Mouse (Mus musculus): Measurements from ENCODE around the gene Gm49380. TPM values are rescaled to one million over a fixed set of nuclear protein-coding genes. Genes with fewer than 3 reads are reported as not detected.

Gm49380 gene
- polyA plus RNA-seq, 1 experiment from 2014 or later = 0.14 TPM

DNA sequence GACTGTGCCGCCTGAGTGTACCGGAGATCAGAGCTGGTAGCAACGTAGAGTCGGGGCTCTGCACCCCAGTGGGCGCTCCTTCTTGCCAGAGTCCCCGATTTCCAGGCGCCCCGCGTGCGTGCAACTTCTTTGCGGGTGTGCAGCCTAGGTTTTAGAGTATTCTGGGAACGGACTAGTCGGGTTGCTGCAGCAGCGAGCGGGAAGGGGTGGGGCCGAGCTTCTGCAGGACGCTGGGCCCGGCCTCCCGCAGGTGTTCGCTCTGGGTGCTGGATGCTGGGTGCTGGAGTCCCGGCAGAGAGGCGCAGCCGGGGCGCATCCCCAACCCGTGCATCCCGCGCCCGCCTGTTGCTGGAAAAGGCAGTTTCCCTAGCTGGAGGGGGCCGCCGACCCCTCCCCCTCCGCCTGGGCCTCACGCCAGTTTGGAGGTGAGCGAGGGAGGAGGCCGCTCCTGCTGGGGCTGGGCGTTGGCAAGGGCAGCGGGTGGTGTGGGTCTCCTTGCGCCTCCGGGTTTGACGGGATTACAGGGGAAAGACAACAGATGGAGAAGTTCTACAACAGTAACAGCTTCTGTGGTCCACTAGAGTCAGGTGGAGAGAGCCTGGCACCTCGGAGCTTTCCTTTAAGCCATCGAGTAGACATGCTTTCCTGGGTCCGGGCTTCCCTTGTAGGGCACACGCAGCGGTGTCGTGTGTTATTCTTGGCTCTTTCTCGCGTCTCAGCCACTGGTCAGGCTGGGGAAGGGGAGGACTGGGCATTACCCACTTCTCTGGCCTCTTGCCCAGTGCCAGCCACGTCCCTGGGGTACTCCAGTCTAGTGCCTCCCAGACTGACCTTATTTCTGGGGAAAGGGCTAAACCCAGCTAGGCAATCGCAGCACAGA lies 21.8 kb upstream of the Gm49380 start:
- peaks cover 36% of the 10 kb centered on the region for H3K4me1 ChIP-seq (ENCODE audit: control insufficient read depth, insufficient read depth, low read depth, low read length)
- peaks cover 28% of the 10 kb centered on the region for H3K27me3 ChIP-seq (replicated peaks; ENCODE audit: control insufficient read depth, insufficient read depth, low read length)

DNA sequence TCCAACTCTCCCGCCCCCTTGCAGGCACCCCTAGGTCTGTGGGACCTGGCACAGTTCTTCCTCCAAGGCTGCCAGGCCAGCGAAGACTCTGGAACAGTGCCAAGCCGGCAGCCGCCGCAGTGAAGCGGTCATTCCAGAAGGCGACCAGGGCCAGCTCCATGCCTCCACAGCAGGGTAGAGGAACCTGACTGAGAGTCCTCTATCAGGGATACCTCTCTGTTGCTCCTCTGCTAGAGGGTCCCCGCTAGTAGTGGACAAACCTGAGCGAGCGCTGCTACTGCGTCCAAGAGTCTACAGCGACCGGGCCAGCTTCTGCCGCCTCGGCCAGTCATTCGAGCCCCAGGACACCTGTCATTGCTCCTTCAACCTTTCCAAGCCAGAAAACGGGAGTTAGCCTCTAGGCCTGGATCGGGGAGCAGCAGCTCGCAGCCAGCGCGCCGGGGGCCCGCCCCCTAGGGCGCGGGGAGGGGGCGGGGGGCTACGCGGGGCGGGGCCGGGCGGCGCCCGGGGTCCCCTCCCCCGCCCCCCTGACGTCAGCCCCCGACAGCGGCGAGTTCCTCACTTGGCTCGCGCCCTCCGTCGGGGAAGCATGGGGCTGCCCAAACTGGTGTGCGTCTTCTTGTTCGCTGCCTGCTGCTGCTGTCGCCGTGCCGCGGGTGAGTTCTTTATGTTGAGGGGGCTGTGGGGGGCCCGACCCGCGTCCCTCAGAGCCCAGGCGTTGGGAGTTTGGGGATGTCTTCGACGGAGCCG lies 21.0 kb upstream of the Gm49380 start, which contains the start of gene Mcam:
TSS of gene Mcam (plus strand) at position 369 of the 750 bp plus-strand sequence.
- H3K9ac ChIP-seq (ENCODE audit: low read depth, low read length) = peak within 1 kb of the TSS; percentile 61
- H3K9me3 ChIP-seq (ENCODE audit: control insufficient read depth, low read length) = no peaks in the 10 kb centered on the region
- peak within 1 kb of the TSS; percentile 47 for H3K4me3 ChIP-seq (ENCODE audit: low read length)
- no peaks in the 10 kb centered on the region for H3K36me3 ChIP-seq (ENCODE audit: control insufficient read depth, insufficient read depth, low read length)
- peak; percentile 30 for ATAC-seq
- H3K4me2 ChIP-seq (ENCODE audit: low read length) = peak within 1 kb of the TSS; percentile 88
- WGBS = under 1% methylated on average over 52 of the region's 55 CpGs
- H3K27ac ChIP-seq (ENCODE audit: low read depth, low read length) = peak within 1 kb of the TSS; percentile 57
- H3K27me3 ChIP-seq (replicated peaks; ENCODE audit: control insufficient read depth, insufficient read depth, low read length) = peaks cover 28% of the 10 kb centered on the region
- H3K4me1 ChIP-seq (ENCODE audit: control insufficient read depth, insufficient read depth, low read depth, low read length) = peaks cover 39% of the 10 kb centered on the region

More for the DNA sequence above, 21.8 kb upstream of the Gm49380 start:
- H3K9ac ChIP-seq (ENCODE audit: low read depth, low read length) = peak overlapping the region; percentile 61
- H3K27ac ChIP-seq (ENCODE audit: low read depth, low read length) = peak overlapping the region; percentile 46
- H3K36me3 ChIP-seq (ENCODE audit: control insufficient read depth, insufficient read depth, low read length) = no peaks in the 10 kb centered on the region
- ATAC-seq = peak; percentile 18
- H3K4me2 ChIP-seq (ENCODE audit: low read length) = peak overlapping the region; percentile 88
- H3K9me3 ChIP-seq (ENCODE audit: control insufficient read depth, low read length) = no peaks in the 10 kb centered on the region
- 2% methylated on average over 35 of the region's 49 CpGs for WGBS
- peak overlapping the region; percentile 47 for H3K4me3 ChIP-seq (ENCODE audit: low read length)

DNA sequence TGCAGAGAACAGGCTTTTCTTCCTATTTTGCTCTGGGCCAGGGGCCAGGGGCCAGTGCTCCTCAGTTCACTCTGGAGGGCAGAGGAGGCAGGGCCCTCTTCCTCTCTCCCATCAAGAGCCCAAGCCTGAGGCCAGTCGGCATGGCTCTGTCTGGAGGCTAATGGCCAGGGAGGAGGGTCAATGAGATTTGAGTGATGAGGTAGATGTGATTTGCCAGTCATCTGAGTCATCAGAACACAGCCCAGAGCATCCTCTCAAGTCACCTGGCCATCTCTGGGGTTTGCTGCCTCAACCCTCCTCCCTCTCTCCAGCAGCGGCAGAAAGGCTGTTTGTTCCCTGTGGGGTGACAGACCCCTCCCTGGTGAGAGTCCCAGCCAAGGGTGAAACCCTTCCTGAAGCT lies 20.0 kb upstream of the Gm49380 start:
- Histone ChIP-seq H3K4me3 (ENCODE audit: low read length) (no peak overlapping the region), H3K27ac (ENCODE audit: low read depth, low read length) (no peak overlapping the region), H3K4me1 (ENCODE audit: control insufficient read depth, insufficient read depth, low read depth, low read length) (peaks cover 39% of the 10 kb centered on the region), H3K9ac (ENCODE audit: low read depth, low read length) (no peak overlapping the region), H3K4me2 (ENCODE audit: low read length) (no peak overlapping the region; the same call in 1 of the 2 replicates), H3K27me3 (replicated peaks; ENCODE audit: control insufficient read depth, insufficient read depth, low read length) (peaks cover 28% of the 10 kb centered on the region), H3K36me3 (ENCODE audit: control insufficient read depth, insufficient read depth, low read length) (no peaks in the 10 kb centered on the region), H3K9me3 (ENCODE audit: control insufficient read depth, low read length) (no peaks in the 10 kb centered on the region)
- no peak for ATAC-seq
- 15% methylated on average over 2 of the region's 2 CpGs for WGBS

DNA sequence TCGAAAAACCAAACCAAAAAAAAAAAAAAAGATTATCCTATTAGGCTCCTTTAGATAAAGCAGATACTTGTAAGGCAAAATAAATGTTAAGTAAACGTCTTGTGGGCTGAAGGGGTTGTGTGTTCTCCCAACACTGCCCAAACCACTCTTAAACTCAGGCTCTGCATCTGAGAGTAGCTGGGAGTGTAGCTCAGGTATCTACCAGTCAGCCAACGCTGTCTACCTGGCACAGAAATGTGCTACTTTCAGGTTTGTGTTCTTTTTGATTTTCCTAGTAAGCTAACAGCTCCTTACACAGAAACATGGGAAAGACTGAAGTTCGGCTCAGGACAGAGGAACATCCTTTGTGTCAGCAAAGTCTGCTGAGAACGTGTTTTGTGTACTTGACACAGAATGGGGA lies 18.9 kb upstream of the Gm49380 start:
- Histone ChIP-seq H3K36me3 (ENCODE audit: control insufficient read depth, insufficient read depth, low read length) (no peaks in the 10 kb centered on the region), H3K4me2 (ENCODE audit: low read length) (no peak overlapping the region), H3K9ac (ENCODE audit: low read depth, low read length) (no peak overlapping the region), H3K4me3 (ENCODE audit: low read length) (no peak overlapping the region), H3K4me1 (ENCODE audit: control insufficient read depth, insufficient read depth, low read depth, low read length) (peaks cover 39% of the 10 kb centered on the region), H3K27ac (ENCODE audit: low read depth, low read length) (no peak overlapping the region), H3K27me3 (replicated peaks; ENCODE audit: control insufficient read depth, insufficient read depth, low read length) (peaks cover 28% of the 10 kb centered on the region), H3K9me3 (ENCODE audit: control insufficient read depth, low read length) (no peaks in the 10 kb centered on the region)
- ATAC-seq = no peak
- 70% methylated on average over 5 of the region's 5 CpGs for WGBS

DNA sequence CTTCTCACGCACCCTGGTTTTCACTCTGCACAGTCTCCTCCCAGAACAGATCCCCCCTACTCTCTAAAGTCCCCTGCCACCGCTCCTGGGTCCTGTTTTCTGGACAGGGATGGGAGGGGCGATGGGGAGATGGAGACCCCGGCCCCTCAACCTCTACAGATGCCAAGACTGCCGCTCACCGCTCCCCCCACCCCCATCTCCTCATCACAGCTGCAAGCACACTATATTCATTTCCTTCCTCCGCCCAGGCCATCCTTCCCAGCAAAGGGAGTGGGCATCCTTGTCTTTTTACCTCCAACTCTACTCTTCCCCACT lies 17.9 kb upstream of the Gm49380 start:
- Histone ChIP-seq H3K4me3 (ENCODE audit: low read length) (no peak overlapping the region), H3K36me3 (ENCODE audit: control insufficient read depth, insufficient read depth, low read length) (no peaks in the 10 kb centered on the region), H3K9ac (ENCODE audit: low read depth, low read length) (no peak overlapping the region), H3K27me3 (replicated peaks; ENCODE audit: control insufficient read depth, insufficient read depth, low read length) (peaks cover 25% of the 10 kb centered on the region), H3K9me3 (ENCODE audit: control insufficient read depth, low read length) (no peaks in the 10 kb centered on the region), H3K4me1 (ENCODE audit: control insufficient read depth, insufficient read depth, low read depth, low read length) (peaks cover 42% of the 10 kb centered on the region), H3K27ac (ENCODE audit: low read depth, low read length) (no peak overlapping the region), H3K4me2 (ENCODE audit: low read length) (no peak overlapping the region)
- WGBS = 44% methylated on average over 7 of the region's 7 CpGs
- no peak for ATAC-seq

DNA sequence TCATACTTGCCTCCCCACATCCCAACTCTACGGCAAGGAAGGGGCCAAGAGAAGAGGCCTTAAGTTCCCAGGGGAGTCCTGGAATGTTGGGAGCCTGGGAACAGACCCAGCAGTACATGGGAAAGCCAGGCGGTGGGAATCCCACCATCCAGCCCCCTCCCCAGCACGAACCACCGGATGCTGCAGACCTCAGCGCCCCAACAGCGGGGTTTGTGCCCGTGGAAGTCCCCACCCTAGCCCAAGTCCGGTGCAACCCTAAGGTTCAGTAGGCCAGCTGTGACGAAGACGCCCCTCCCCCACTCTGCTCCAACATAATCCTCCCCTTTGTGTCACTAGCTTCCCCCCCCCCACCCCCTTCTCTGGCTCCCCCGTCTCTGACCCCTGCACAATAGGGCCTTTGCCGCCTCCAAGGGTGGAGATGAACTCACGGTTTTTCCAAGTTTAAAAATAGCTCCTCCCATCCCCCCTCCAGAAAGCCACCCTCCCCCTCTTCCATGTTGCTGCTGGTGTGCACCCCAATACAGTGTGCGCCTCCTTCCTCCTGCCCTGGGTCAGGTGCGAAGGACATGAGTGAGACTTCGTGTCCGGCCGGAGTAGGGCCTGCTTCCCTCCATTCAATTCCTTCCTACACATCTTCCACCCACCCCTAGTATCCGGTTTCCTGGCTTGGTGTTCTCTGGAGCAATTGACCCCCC lies 17.4 kb upstream of the Gm49380 start:
- no peak for ATAC-seq
- Histone ChIP-seq H3K27me3 (replicated peaks; ENCODE audit: control insufficient read depth, insufficient read depth, low read length) (peaks cover 22% of the 10 kb centered on the region), H3K36me3 (ENCODE audit: control insufficient read depth, insufficient read depth, low read length) (no peaks in the 10 kb centered on the region), H3K9ac (ENCODE audit: low read depth, low read length) (peak overlapping the region; percentile 57), H3K27ac (ENCODE audit: low read depth, low read length) (no peak overlapping the region), H3K9me3 (ENCODE audit: control insufficient read depth, low read length) (no peaks in the 10 kb centered on the region), H3K4me1 (ENCODE audit: control insufficient read depth, insufficient read depth, low read depth, low read length) (peaks cover 40% of the 10 kb centered on the region), H3K4me2 (ENCODE audit: low read length) (peak overlapping the region; percentile 61), H3K4me3 (ENCODE audit: low read length) (no peak overlapping the region; the same call in 1 of the 2 replicates)
- WGBS = 16% methylated on average over 19 of the region's 19 CpGs

DNA sequence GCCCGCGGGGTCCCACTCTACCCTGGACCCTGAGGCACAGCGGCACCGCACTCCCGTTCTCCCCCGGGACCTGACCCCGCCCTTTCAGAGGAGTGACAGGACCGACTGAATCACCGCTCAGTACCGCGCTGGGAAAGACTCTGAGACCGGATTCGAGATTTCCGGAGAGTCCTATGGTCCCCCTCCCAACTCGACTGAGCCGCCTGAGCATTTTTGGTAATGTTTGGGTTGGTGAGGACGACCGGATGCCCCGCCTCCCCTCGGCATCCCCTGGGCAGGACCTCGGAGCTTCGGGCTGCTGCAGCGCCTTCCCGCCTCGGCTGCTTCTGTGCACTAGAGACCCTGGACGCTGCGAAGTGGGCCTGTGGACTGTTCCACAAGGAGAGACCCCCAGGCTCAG lies 16.7 kb upstream of the Gm49380 start:
- peaks cover 33% of the 10 kb centered on the region for H3K4me1 ChIP-seq (ENCODE audit: control insufficient read depth, insufficient read depth, low read depth, low read length)
- peak overlapping the region; percentile 57 for H3K9ac ChIP-seq (ENCODE audit: low read depth, low read length)
- H3K27me3 ChIP-seq (replicated peaks; ENCODE audit: control insufficient read depth, insufficient read depth, low read length) = peaks cover 19% of the 10 kb centered on the region
- 0% methylated on average over 27 of the region's 27 CpGs for WGBS
- peak overlapping the region; percentile 61 for H3K4me2 ChIP-seq (ENCODE audit: low read length)
- no peak for ATAC-seq
- peak overlapping the region; percentile 14; the same call in 1 of the 2 replicates for H3K27ac ChIP-seq (ENCODE audit: low read depth, low read length)
- peak overlapping the region; percentile 34 for H3K4me3 ChIP-seq (ENCODE audit: low read length)
- H3K36me3 ChIP-seq (ENCODE audit: control insufficient read depth, insufficient read depth, low read length) = no peaks in the 10 kb centered on the region
- H3K9me3 ChIP-seq (ENCODE audit: control insufficient read depth, low read length) = no peaks in the 10 kb centered on the region

DNA sequence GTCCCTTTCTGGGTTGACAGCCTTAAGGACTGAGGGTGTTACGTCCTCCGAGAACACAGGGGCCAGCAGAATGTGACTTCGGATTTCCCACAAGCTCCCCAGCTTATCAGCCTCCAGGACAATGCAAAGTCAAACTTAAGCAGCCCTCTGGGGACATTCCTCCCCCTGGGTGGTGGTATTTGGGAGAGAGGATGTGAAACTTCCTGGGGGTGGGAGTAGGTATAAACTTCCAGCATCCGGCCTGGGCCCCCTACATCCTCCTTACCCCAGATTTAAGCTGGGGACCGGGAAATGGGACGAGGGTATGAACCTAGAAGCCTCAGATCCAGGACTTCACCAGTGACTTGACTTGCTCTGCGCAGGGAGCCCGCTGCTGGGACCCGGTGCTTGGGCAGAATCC lies 16.3 kb upstream of the Gm49380 start:
- H3K9me3 ChIP-seq (ENCODE audit: control insufficient read depth, low read length) = no peaks in the 10 kb centered on the region
- peaks cover 29% of the 10 kb centered on the region for H3K4me1 ChIP-seq (ENCODE audit: control insufficient read depth, insufficient read depth, low read depth, low read length)
- ATAC-seq = no peak
- 16% methylated on average over 9 of the region's 9 CpGs for WGBS
- peaks cover 19% of the 10 kb centered on the region for H3K27me3 ChIP-seq (replicated peaks; ENCODE audit: control insufficient read depth, insufficient read depth, low read length)
- H3K27ac ChIP-seq (ENCODE audit: low read depth, low read length) = peak overlapping the region; percentile 14; the same call in 1 of the 2 replicates
- peak overlapping the region; percentile 57 for H3K9ac ChIP-seq (ENCODE audit: low read depth, low read length)
- peak overlapping the region; percentile 34 for H3K4me3 ChIP-seq (ENCODE audit: low read length)
- peak overlapping the region; percentile 61 for H3K4me2 ChIP-seq (ENCODE audit: low read length)
- H3K36me3 ChIP-seq (ENCODE audit: control insufficient read depth, insufficient read depth, low read length) = no peaks in the 10 kb centered on the region
